Mouse (Mus musculus) stomach, embryonic 14.5 days (tissue): ENCODE measurements around the gene Itpr2. TPM values are rescaled to one million over a fixed set of nuclear protein-coding genes. Genes with fewer than 3 reads are reported as not detected.

Experiments
- ATAC-seq: fragments of 200-750 bp; cut with Nextera tagmentation; 2 replicates; pipeline ENCODE4 v1.8.0; 2017; ENCODE audit warnings: low read depth, moderate TSS enrichment; ENCODE audit not compliant: insufficient number of reproducible peaks, insufficient read depth, low FRiP score
- H3K27ac ChIP-seq: fragments of 300-500 bp; sonication (generic); 2 replicates; pipeline ENCODE4 v1.5.1; 2014; ENCODE audit warnings: mild to moderate bottlenecking, low read length, moderate library complexity, mixed read lengths
- H3K27me3 ChIP-seq: fragments of 300-500 bp; sonication (generic); 2 replicates; pipeline ENCODE4 v1.6.1; 2014; ENCODE audit warnings: low read length, control low read depth, mixed read lengths; ENCODE audit not compliant: control insufficient read depth, insufficient read depth
- H3K36me3 ChIP-seq: fragments of 300-500 bp; sonication (generic); 2 replicates; pipeline ENCODE4 v1.6.1; 2014; ENCODE audit warnings: mild to moderate bottlenecking, control low read depth, low read length, moderate library complexity, mixed read lengths; ENCODE audit not compliant: control insufficient read depth, insufficient read depth
- H3K4me1 ChIP-seq: fragments of 300-500 bp; sonication (generic); 2 replicates; pipeline ENCODE4 v1.6.1; 2014; ENCODE audit warnings: low read length, control low read depth, mixed read lengths; ENCODE audit not compliant: control insufficient read depth, insufficient read depth
- H3K4me2 ChIP-seq: fragments of 300-500 bp; sonication (generic); replicated peaks from 2 replicates; pipeline ENCODE4 v1.6.1; 2014; ENCODE audit warnings: low read depth, low read length, control low read depth
- H3K4me3 ChIP-seq: fragments of 300-500 bp; sonication (generic); 2 replicates; pipeline ENCODE4 v1.5.1; 2014; ENCODE audit warnings: low read depth, low read length, control low read depth
- H3K9ac ChIP-seq: fragments of 300-500 bp; sonication (generic); replicated peaks from 2 replicates; pipeline ENCODE4 v1.6.1; 2014; ENCODE audit warnings: low read depth, mild to moderate bottlenecking, control low read depth, low read length, moderate library complexity, mixed read lengths
- H3K9me3 ChIP-seq: fragments of 300-500 bp; sonication (generic); 2 replicates; pipeline ENCODE4 v1.6.1; 2016; ENCODE audit warnings: low read depth, low read length, control low read depth; ENCODE audit not compliant: control insufficient read depth
- WGBS: fragments of 180-500 bp; shearing (Covaris S2); extraction: QIAGEN DNeasy Blood & Tissue Kit; methylation state at CpG from one replicate; pipeline ENCODE4 v1.1.7; 2014; 5-methylcytosine and 5-hydroxymethylcytosine counted together
- polyA plus RNA-seq: library from polyadenylated mRNA; unstranded; fragments of >200 nt; fragmentation: Nextera tagmentation; extraction: Ambion mirVana; gene quantifications from 2 replicates; pipeline ENCODE4 v1.2.1, GENCODE M21; 2014

Itpr2 gene
- polyA plus RNA-seq, 1 experiment from 2014 or later = 10.0 TPM

- no peak overlapping the region for H3K27ac ChIP-seq
Measured at GRCm38 (mm10) chr6:146342995-146343394, 159.0 kb downstream of the Itpr2 start.

DNA sequence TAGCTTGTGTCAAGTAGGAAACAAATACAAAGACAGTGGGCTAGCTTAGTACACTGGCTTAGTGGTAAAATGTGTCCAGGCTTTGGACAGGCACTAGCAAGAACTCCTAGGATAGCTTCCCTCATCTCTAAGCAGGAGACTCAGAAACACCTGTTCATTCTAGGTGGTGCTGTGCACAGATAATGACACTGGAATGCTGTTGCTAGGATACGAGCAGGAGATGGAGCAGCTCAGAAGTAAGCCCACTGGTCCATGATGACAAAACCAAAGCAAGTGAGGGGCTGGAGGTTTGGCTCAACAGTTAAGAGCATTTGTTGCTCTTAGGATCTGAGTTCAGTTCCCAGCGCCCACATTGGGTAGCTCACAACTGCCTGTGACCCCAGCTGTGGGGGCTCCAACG is 160.1 kb downstream of the Itpr2 start:
- no peak for ATAC-seq
- Histone ChIP-seq H3K4me3 (no peak overlapping the region), H3K27ac (no peak overlapping the region), H3K27me3 (no peaks in the 10 kb centered on the region), H3K9me3 (no peaks in the 10 kb centered on the region), H3K9ac (no peak overlapping the region), H3K4me1 (no peaks in the 10 kb centered on the region), H3K4me2 (no peak overlapping the region), H3K36me3 (no peaks in the 10 kb centered on the region)
- WGBS = 75% methylated on average over 3 of the region's 3 CpGs

More at GRCm38 (mm10) chr6:146342995-146343394, 159.0 kb downstream of the Itpr2 start:
- 50% methylated on average over 6 of the region's 6 CpGs for WGBS
- no peaks in the 10 kb centered on the region for H3K36me3 ChIP-seq
- no peaks in the 10 kb centered on the region for H3K9me3 ChIP-seq
- ATAC-seq = no peak
- H3K4me3 ChIP-seq = no peak overlapping the region
- H3K4me2 ChIP-seq = no peak overlapping the region
- no peaks in the 10 kb centered on the region for H3K27me3 ChIP-seq
- H3K9ac ChIP-seq = no peak overlapping the region
- H3K4me1 ChIP-seq = no peaks in the 10 kb centered on the region

DNA sequence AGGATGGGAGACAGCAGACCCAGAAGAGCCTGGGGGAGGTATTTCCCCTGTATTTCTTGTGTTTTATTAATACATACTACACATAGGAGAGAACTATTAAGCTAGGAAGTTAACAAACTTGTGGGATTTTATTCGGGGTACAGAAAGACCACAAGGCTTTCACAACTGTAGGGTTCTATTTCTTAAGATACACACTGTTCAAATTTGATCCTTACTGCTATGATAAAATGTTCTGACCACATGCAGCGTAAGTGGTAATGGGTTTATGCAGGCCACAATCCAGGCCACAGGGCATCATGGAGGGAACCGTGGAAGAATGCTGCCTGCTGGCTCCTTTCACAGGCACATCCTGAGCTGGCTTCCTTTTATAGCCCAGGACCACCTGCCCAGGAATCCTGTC is 160.6 kb downstream of the Itpr2 start:
- Histone ChIP-seq H3K36me3 (no peaks in the 10 kb centered on the region), H3K9ac (no peak overlapping the region), H3K27me3 (no peaks in the 10 kb centered on the region), H3K4me2 (no peak overlapping the region), H3K4me3 (no peak overlapping the region), H3K27ac (no peak overlapping the region), H3K4me1 (no peaks in the 10 kb centered on the region), H3K9me3 (no peaks in the 10 kb centered on the region)
- no peak for ATAC-seq
- WGBS = 89% methylated on average over 3 of the region's 3 CpGs

DNA sequence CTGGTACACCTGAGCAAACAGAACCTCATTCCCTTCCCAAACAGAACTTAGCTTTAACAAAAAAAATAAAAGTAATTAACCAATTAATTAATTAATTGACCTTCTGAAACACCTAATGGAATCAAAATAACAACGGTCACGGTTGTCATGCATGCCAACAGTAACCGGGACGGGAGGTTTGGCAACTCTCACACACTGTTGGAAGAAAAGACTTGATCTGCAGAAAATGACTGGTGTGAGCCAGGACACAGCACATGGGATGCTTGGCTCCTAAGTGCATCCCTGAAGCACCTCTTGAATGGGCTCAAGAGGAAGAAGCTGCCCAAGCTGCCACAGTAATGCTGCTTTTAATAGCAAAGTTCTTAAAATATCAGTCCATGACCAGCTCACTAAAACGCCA is 161.1 kb downstream of the Itpr2 start:
- WGBS = 86% methylated on average over 5 of the region's 5 CpGs
- H3K36me3 ChIP-seq = no peaks in the 10 kb centered on the region
- no peaks in the 10 kb centered on the region for H3K9me3 ChIP-seq
- no peak overlapping the region for H3K4me3 ChIP-seq
- H3K27me3 ChIP-seq = no peaks in the 10 kb centered on the region
- no peak for ATAC-seq
- no peak overlapping the region for H3K27ac ChIP-seq
- no peak overlapping the region for H3K9ac ChIP-seq
- H3K4me2 ChIP-seq = no peak overlapping the region
- no peaks in the 10 kb centered on the region for H3K4me1 ChIP-seq

GRCm38 (mm10) chr6:146339779-146340178 is 162.2 kb downstream of the Itpr2 start:
- H3K36me3 ChIP-seq = no peaks in the 10 kb centered on the region
- no peak overlapping the region for H3K27ac ChIP-seq
- no peak for ATAC-seq
- H3K9me3 ChIP-seq = no peaks in the 10 kb centered on the region
- WGBS = 54% methylated on average over 10 of the region's 10 CpGs
- H3K4me2 ChIP-seq = no peak overlapping the region
- H3K9ac ChIP-seq = no peak overlapping the region
- no peaks in the 10 kb centered on the region for H3K27me3 ChIP-seq
- H3K4me3 ChIP-seq = no peak overlapping the region
- no peaks in the 10 kb centered on the region for H3K4me1 ChIP-seq

GRCm38 (mm10) chr6:146337237-146337636 is 164.8 kb downstream of the Itpr2 start:
- ATAC-seq = no peak
- Histone ChIP-seq H3K4me2 (no peak overlapping the region), H3K27me3 (no peaks in the 10 kb centered on the region), H3K9ac (no peak overlapping the region), H3K4me1 (no peaks in the 10 kb centered on the region), H3K9me3 (no peaks in the 10 kb centered on the region), H3K4me3 (no peak overlapping the region), H3K27ac (no peak overlapping the region), H3K36me3 (no peaks in the 10 kb centered on the region)
- WGBS = 59% methylated on average over 7 of the region's 7 CpGs

- no peaks in the 10 kb centered on the region for H3K9me3 ChIP-seq
- H3K4me3 ChIP-seq = no peak overlapping the region
- H3K27ac ChIP-seq = no peak overlapping the region
- H3K4me1 ChIP-seq = no peaks in the 10 kb centered on the region
- H3K4me2 ChIP-seq = no peak overlapping the region
- H3K36me3 ChIP-seq = no peaks in the 10 kb centered on the region
- no peak for ATAC-seq
- no peak overlapping the region for H3K9ac ChIP-seq
- 92% methylated on average over 9 of the region's 9 CpGs for WGBS
- no peaks in the 10 kb centered on the region for H3K27me3 ChIP-seq
Measured at GRCm38 (mm10) chr6:146335191-146335590, 166.8 kb downstream of the Itpr2 start.

DNA sequence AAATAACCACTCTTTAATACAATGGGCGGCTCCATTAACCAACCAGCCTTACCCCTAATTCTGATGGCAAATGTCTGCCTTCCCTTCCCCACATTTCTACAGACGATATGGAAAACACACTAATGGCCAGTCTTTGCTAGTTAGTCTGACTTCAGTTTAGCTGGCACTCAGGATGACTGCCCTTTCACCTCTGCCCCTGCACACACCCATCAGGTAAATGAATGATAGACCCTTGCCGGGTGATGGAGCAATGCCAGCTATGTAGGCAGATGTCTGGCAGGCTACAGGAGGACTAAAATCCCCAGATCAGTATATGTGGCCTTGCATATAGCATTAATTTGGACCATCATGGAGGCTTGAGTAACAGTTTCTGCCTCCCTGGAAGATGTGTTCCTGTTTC is 168.5 kb downstream of the Itpr2 start:
- ATAC-seq = no peak
- H3K27me3 ChIP-seq = no peaks in the 10 kb centered on the region
- H3K4me3 ChIP-seq = no peak overlapping the region
- H3K4me1 ChIP-seq = no peaks in the 10 kb centered on the region
- H3K9me3 ChIP-seq = no peaks in the 10 kb centered on the region
- H3K27ac ChIP-seq = no peak overlapping the region
- H3K4me2 ChIP-seq = no peak overlapping the region
- H3K36me3 ChIP-seq = no peaks in the 10 kb centered on the region
- no peak overlapping the region for H3K9ac ChIP-seq
- 68% methylated on average over 3 of the region's 3 CpGs for WGBS

GRCm38 (mm10) chr6:146331017-146331669 is 170.9 kb downstream of the Itpr2 start:
- no peak for ATAC-seq
- Histone ChIP-seq H3K9ac (no peak overlapping the region), H3K4me2 (no peak overlapping the region), H3K36me3 (no peaks in the 10 kb centered on the region), H3K4me1 (no peaks in the 10 kb centered on the region), H3K4me3 (no peak overlapping the region), H3K27ac (no peak overlapping the region), H3K27me3 (no peaks in the 10 kb centered on the region), H3K9me3 (no peaks in the 10 kb centered on the region)
- 57% methylated on average over 6 of the region's 6 CpGs for WGBS
